Mouse (Mus musculus) central nervous system, embryonic 18 days (tissue): ENCODE data around the gene Sec14l4. TPM values are rescaled to one million over a fixed set of nuclear protein-coding genes. Genes with fewer than 3 reads are reported as not detected.

Experiments used
- polyA plus RNA-seq: library from polyadenylated mRNA; depleted of rRNA; stranded (reverse); fragments of >200 nt; gene quantifications from 2 replicates; pipeline ENCODE4 v1.2.3, GENCODE M21; 2012; rRNA removed

Gene Sec14l4
- polyA plus RNA-seq: 0.03 TPM in 1 of 2 replicates, not detected in the other

DNA sequence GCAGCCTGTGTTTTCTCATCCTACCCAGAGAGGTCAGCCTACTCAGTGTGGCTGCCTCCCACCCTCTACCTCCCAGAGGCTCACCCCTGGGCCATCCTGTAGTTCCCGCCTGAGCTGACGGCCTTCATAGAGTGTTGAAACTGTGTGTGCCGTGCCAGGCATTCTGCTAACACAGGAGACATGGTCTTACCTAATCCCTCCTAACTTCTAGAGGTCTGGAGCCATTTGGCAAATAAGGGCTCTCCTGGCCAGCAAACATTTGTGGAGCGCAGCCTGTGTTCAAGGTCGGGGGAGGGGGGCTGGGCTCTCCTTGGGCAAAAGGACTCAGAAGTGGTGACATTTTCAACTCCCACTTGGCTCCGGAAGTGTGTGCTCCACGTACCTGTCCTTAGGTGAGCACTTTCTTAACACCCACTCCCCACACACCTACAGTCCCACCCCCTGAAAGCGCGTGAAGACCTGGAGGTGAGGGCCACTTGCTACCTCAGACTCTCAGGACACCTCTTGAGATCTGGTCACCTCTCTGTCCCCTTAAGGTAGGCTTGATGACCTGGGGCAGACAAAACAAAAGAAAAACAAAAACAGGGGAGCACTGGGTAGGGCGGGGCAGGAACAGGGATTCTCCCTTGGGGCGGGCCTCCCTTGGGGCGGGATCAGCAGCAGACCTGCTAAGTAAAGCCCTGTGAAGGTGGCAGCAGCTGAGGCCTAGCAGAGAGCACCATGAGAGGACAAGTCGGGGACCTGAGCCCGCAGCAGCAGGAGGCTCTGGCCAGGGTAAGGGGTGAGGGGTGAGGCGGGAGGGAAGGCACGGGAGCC is at the start of gene Sec14l4:
Gene Sec14l4, plus strand, starts transcription at position 337 of the 816 bp plus-strand sequence.

DNA sequence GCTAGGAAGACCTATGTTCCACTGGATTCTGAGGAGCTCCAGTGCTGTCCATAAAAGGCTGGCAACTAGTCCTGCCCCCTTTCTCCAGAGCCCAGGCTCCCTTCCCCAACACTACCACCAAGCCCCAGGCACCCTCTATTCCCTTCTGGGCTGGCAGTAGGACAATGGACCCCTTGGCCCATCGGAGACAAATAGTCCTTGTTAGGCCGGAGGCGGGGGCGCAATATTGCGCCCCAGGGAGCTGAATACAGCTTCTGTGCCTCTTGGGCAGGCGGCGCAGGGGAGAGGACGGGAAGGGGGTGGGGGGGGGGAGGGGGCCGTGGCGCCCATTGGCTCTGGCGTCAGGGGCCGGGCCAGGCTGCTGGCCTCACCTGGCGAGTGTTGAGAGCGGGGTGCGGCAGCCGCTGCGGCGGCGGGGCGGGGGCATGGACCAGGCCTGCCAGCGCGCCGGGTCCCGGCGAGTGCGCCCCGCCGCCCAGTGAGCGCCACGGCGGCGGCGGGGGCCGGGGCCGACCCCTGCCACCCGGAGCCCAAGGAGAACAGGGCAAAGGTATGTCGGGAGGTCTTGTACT is 47.9 kb upstream of the Sec14l4 start, which contains the start of gene Gal3st1:
Gene Gal3st1, plus strand, starts transcription at position 346 of the 572 bp plus-strand sequence.

DNA sequence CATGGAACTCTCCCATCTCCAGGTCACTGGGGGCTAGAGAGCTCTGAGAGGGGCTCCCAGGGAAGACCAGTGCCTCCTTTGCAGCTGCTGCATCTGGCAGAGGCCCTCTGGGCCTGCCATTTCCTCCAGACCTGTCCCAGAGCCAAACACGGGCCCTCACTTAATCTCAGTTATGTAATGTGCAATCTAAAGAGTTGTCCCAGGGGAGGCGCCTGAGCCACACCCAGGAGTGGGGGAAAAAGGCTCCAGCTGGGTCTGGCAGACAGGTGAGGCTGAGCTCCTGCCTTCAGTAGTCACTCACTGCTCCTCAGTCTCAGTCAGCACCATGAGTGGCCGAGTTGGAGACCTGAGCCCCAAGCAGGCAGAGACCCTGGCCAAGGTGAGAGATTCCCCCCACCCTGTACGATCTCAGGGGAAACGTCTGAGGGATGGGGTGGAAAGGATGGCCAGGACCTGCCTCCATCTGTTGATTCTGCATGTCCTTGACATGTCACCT is 33.4 kb downstream of the Sec14l4 start, which contains the start of gene Sec14l3:
Gene Sec14l3, plus strand, starts transcription at position 215 of the 496 bp plus-strand sequence.

DNA sequence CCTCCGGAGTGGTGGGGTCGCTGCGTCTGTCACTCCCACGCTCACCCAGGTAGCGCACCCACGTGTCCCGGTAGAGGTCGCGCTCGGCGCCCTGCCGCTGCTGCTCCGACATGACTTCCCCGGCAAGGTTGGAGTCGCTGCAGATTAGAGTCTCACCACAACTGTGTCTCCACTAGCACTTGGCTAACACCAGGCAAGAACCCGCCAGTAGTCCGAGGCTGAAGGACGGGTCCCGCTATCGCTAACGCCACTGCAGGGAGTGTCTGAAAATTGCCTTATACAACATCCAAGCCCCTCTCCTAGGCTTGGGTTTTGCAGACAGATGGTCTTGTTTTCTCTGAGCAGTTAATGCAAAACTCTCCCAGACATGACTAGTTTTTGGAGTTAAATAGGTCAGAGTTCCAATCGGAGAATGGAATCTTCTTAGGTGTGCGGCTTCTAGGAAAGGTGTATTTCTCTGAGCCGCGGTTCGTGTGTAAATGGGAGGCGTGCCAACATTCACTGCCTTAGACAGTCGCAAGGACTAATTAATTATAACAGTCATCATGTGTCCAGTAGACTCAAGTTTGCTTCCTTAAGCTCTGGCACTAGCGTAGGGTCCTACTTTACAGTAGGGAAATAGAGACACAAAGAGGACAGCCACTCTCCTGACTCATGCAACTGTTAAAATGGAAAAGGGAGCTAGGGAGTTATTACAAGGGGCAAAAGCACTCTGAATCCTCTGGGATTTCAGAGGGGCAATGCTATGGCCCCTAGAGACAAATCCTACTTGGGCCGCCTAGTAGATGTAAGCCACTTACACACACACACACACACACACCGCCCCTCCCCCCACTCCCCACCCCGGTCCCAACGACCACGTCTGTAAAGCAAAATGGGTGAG is 64.2 kb downstream of the Sec14l4 start, which contains the start of gene Mtfp1:
Gene Mtfp1, minus strand, starts transcription at position 275 of the 883 bp plus-strand sequence.

Other genes starting within 250 kb of the Sec14l4 start
- gene Osbp2, start 167.6 kb upstream of the Sec14l4 start, polyA plus RNA-seq: 37.8 and 38.4 TPM in 2 replicates
- gene 4921536K21Rik, start 136.4 kb upstream of the Sec14l4 start, polyA plus RNA-seq: 0.63 and 0.74 TPM in 2 replicates
- gene Dusp18, start 136.2 kb upstream of the Sec14l4 start, polyA plus RNA-seq: 18.3 and 21.1 TPM in 2 replicates
- 17.3 and 18.8 TPM in 2 replicates for gene Slc35e4, start 116.8 kb upstream of the Sec14l4 start, polyA plus RNA-seq
- 16.9 and 17.0 TPM in 2 replicates for gene Tcn2, start 99.3 kb upstream of the Sec14l4 start, polyA plus RNA-seq
- 52.6 and 54.8 TPM in 2 replicates for gene Pes1, start 67.5 kb upstream of the Sec14l4 start, polyA plus RNA-seq
- gene 4930556J24Rik, start 54.7 kb upstream of the Sec14l4 start, polyA plus RNA-seq: not detected in 2 replicates
- gene Gal3st1, start 47.8 kb upstream of the Sec14l4 start, polyA plus RNA-seq: 8.3 and 10.2 TPM in 2 replicates
- gene Sec14l3, start 33.4 kb downstream of the Sec14l4 start, polyA plus RNA-seq: 1.5 and 2.0 TPM in 2 replicates
- gene Mtfp1, start 64.0 kb downstream of the Sec14l4 start, polyA plus RNA-seq: 9.8 and 10.4 TPM in 2 replicates
- gene Sec14l2, start 92.0 kb downstream of the Sec14l4 start, polyA plus RNA-seq: 6.6 and 8.3 TPM in 2 replicates
- 65.9 and 70.1 TPM in 2 replicates for gene Rnf215, start 103.7 kb downstream of the Sec14l4 start, polyA plus RNA-seq
- 15.6 and 16.7 TPM in 2 replicates for gene Ccdc157, start 128.8 kb downstream of the Sec14l4 start, polyA plus RNA-seq
- gene Sf3a1, start 128.9 kb downstream of the Sec14l4 start, polyA plus RNA-seq: 52.0 and 56.7 TPM in 2 replicates
- 52.2 and 55.8 TPM in 2 replicates for gene Tbc1d10a, start 155.3 kb downstream of the Sec14l4 start, polyA plus RNA-seq
- 3.0 and 3.3 TPM in 2 replicates for gene Castor1, start 186.8 kb downstream of the Sec14l4 start, polyA plus RNA-seq
- gene Osm, start 205.0 kb downstream of the Sec14l4 start, polyA plus RNA-seq: 0.05 and 0.07 TPM in 2 replicates
- gene Lif, start 226.1 kb downstream of the Sec14l4 start, polyA plus RNA-seq: 0.12 and 0.27 TPM in 2 replicates